Mouse (Mus musculus) liver, adult (tissue): ENCODE measurements around the gene Tnfsf11.

Source experiments
- GATA4 ChIP-seq: IDR thresholded peaks from 2 replicates; pipeline ENCODE4 v1.6.1; 2014; ENCODE audit warnings: mild to moderate bottlenecking, low read length; ENCODE audit not compliant: insufficient replicate concordance

The Tnfsf11 gene

DNA sequence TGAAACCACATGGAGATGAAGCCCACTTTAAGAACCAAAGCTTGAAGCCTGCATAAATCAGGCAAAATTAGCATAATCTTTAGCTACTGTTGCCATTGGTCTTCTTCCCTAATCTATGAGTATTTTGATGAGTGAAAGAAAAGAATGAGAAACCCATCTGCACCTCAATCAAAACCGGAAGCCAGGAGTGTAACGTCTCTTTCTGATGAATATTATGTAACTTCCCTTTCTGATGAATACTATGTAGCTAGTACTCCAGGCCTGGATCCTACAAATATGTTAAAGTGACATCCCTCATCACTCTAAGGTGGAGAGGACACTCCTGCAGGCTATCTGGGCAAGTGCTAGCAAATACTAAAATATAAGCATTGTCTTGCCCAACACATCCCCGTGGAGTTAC, 6.9 kb downstream of the Tnfsf11 start:
- no peak for TF ChIP-seq GATA4

DNA sequence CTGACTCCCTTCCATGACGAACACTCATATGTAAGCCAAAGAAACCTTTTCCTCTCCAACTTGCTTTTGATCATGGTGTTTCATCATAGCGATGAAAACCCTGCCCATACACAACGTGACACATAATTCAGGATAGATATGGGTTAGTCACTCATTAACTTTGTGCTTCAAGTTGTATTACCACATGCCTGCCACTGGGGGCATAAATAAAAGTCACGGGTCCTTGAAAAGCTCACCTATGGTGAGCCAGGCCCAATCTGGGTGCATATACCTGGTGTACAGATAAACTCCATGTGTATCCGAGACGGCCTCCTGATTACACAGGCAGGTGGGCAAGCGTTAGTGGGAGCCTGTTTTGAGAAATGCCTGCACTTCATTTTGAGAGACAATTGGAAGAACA, 15.2 kb downstream of the Tnfsf11 start:
- TF ChIP-seq GATA4 = no peak

DNA sequence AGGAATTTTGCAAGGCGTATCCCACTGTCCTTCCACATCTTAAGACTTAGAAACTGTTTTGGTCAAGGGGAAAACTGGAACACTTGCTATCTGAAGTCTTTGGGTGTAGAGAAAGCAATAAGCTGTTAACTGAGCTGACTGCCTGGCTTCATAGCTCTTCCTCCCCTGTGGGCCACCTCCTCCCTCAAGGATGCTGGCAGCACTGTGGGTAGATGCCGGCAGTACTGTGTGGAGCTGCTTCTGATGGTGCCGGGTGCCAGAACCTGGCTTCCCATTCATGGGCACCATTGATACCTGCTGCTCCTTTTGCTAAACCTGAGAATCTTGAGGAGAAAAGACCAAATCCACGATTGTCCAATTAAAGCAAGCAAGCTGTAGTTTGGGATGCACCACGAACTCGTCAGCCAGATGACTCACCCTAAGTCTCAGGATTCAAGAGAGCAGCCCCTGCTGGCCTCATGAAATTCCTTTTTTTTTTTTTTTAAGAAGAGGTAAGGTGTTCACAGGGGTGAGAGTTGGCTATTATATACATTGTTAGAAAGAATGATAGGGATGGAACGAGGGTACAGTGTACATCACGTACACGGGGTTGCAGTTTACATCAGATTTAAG, 17.8 kb downstream of the Tnfsf11 start:
- TF ChIP-seq GATA4 = no peak

DNA sequence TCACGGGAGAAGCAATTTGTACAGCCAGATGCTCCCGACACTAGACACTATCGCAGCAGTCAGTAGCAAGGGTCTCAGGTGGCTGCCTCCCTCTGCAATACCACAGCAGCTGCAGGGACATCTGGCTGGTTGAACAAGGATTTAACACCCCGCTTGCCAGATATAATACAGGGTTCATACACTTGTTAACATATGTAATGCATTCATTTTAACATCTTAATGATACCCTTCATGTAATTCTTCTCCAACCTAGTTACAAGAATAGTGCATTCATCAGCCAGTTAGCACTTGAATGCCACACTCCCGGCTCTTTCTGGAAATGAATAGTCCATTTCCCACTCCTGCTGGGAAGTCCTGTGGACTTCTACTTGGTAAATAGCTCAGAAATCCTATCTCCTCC, 18.9 kb downstream of the Tnfsf11 start:
- TF ChIP-seq GATA4 = no peak

DNA sequence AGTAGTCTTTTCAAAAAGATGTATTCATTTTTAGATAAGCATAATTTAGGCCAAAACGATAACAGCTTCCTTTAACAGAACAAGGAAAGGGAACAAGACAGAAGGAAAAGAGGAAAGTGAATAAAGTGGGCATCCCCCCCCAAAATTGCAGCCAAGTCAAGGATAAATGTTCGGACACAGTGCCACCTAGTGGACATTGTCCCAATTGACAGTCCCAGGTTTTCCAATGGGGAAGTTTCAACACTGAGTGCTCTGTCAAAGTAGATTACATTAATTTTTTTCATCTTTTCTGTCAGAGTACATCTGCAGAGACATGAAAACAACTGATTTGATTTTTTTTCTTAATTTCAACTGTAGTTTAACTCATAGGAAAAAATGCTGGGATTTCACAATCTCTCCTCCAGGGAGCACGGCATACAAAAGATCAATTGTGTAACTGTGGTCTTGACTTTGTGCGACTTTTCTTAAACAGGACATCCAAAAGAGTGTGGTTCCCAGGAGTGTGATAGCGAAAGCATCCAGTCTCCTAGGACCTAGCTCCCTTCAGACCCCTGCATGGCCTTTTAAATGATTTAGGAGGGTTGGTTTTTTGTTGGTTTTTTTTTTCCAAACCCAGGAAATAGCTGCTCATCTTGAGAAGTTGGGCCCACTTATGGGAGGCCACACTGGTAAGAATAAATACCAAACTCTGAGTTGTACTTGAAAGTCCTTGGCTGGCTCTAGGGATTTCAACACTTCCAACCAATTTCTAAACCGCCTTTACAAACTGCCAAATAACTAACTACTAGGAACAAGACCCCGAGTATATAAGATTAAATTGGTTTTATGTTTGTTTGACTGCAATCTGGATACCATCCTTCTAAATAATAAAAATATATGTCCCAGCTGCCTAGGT, 19.7 kb downstream of the Tnfsf11 start:
- TF ChIP-seq GATA4 = no peak

DNA sequence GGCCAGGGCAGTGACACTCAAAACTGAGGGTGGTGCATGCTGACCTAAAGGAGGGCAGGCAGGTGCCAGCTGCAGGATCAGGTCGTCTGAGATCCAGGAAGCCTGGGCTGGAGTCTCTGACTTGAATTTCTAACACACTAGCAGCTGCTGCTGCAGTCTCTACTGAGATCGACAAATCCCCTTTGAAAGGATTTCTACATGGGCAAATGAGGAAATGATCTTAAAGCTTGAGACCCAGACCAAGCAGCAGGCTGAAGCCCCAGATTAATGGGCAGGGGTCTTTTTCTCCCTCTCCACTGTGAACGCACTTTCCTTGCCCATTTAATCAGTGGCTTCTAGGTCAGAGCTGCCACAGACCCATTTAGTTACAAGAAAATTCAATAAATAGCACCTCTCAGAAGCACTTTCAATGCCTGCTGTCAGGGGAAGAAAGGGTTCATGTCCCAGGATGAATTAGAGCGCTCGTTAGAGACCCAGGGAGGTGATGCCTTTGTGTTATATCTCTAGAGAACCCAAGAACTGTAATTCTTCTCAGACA, 21.8 kb downstream of the Tnfsf11 start:
- no peak for TF ChIP-seq GATA4

DNA sequence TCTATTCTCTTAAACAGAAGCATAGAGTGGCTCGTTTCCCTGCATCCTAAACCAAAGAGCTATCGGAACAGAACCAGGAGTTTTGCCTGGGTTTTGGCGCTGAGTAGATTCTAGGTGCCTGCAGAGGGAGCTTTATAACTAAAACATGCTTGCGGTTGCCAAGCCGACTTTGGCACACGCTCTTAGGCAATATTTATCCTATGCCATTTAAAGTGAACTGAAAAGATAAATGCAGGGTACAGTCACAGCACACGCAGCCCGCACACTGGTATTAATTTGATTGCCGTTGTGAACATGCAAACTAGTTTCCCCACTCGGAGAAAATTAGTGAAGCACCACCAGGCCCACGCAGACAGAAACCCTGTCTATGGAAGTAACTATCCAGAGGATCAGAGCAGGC, 25.4 kb downstream of the Tnfsf11 start:
- no peak for TF ChIP-seq GATA4

DNA sequence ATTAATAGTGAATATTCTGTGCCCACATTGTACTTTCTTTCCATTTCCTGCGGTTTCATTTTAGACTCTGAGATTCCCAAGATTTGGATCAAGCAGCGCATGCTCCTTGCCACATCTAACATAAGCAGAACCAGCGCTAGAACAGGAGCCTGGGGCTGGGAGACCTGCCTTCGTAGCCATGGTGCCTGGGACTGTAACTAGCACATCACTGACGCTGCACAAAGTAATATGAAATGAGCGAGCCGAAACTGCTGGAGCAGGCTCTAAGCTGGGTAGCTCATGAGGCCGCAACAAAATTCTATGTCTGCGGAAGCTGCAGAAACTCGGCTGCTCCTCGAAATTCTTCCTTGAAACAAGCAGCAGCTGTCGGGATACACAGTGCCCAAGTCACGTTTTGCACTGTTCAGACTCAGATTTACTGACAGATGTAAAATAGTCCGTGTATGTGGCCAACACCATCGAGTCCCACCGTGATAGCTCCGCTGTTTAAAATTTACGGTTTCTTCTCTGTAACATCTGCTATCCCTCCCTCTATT, 31.4 kb downstream of the Tnfsf11 start:
- no peak for TF ChIP-seq GATA4

DNA sequence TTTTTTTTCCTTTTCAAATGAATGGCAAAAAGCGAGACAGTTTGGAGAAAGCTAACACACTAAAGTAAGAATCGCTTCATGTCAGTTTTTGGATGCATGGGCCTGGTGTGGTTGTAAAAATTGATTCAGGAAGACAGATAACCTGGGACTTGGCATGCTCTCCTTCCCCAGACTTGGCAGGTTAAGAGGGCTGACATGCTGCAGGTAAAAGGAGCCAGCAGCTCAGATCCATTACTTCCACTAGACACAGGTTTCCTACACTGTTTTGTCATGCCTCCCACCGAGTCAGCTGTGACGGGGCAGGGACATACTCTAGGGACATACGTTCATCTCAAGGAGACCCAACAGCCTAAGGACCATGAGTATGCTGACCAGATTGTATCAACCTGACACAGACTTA, 33.0 kb downstream of the Tnfsf11 start:
- TF ChIP-seq GATA4 = no peak

DNA sequence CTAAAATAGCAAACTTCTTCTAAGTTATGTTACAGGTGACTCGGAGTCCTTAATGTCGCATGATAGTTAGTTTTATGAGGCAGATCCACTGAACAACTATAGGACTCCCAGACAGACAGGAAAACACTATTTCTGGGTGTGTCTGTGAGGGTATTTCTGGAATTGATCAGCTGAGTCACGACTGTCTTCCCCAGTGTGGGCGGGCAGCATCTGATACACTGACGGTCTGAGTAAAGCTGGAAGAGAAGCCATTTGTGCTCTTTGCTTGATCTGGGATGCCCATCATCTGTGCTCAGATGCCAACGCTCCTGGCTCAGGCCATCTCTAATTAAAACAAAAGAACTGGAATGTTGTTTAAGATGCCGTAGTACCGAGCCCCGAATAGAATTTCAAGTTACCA, 33.7 kb downstream of the Tnfsf11 start:
- TF ChIP-seq GATA4 = no peak

DNA sequence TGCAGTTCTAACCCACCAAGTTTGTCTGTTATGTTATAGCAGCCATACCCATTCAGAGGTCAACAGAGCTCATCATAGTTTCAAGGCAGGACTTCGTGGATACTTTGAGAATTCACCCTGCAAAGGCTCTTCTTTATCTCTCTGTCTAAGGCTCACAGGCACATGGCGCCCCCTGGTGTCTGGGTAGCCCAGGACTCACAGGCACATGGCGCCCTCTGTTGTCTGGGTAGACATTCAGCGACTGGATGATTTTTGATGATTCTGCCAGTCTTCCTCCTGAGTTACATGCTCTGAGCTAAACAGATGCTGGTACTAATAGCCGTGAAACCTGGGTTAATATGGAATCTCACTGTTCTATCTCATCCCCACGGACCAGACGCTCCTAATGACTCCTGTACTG, 34.3 kb downstream of the Tnfsf11 start:
- TF ChIP-seq GATA4 = no peak

DNA sequence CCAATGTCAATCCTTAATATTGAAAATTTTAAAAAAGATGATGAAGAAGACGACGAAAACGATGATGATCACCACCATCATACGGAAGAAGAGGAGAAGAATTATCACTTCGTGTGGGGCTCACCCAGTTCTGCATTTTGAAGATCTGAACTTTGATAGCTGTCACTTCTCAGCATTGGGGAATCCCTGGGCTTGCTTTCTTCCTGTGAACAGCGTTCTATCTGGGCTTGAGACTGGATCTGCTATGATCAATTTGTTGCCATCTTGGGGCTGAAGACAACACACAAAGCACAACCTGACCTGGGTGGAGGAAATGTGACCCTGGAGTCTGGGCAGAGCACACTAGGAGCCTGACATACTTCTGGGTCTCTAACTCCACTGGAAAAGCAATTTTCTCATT, 43.0 kb downstream of the Tnfsf11 start:
- no peak for TF ChIP-seq GATA4

DNA sequence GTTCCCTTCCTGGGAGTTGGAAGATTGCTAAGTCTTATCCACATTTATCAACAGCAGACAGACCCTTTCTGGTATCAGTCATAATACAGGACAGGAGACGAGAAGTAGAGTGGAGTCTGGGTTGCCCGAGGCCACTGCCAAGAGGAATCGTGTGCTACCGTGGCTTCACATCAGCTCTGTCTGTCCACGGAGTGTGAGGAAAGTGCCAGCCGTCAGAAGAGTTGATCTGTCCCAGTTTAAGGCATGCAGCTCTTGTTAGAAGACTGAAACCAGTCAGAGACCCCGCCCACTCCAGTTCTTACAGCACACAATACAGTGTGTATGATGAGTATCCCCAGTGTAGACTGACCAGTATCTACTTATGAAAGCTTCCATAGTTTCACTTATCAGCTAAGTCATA, 45.2 kb downstream of the Tnfsf11 start:
- no peak for TF ChIP-seq GATA4

DNA sequence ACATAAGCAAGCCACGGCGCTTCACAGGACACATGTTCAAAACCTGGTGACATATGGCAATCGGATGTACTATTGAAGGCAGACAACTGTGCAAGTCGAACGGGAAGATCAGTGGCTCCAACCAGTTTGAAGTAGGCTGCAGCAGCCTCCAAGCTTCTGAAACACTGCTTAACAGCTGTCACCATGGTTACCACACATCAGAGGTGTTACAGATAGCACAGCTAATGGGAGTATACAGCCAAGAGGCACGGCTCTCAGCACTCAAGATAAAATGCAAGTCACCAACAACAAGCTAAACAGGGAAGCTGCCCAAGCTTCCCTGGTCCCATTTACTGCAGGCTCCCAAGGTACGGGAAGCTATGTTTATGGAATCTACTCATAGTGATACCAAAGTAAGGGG, 46.6 kb downstream of the Tnfsf11 start:
- no peak for TF ChIP-seq GATA4

DNA sequence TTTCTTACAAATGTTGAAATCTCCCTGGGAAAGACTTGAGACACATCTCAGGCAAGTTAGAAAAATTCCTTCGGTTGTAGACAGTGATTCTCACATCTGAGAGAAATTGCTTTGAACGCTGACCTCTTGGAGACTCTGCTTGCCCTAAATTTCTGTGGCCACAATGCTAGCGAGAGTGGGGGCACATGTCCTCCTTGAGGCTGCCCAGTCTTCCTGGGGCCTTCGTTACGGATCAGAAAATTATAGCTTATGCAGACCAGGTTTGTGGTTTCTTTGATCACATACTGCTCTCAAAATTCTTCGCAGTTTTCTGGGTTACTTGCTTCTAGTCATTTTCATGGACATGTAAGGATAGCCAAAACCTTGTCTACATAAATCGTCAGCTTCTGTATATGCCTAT, 53.8 kb downstream of the Tnfsf11 start:
- TF ChIP-seq GATA4 = no peak

DNA sequence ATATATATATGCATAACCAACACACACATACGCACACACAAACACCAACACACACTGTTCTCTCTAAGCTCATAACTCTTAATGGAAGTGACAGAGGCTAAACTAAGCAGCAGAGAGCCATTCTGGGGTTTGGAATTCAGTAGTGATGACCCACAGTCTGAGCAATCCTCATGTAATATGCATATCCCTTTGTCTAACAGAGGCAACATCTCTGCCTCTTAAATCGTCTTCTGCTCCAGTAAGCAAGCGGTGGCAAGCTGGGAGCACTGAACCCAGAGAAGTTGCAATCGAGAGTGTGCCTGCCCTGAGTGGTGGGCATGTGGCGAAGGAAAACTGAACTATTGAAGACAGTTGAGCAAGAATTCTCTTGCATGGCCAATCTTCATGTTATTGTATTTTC, 61.2 kb downstream of the Tnfsf11 start:
- TF ChIP-seq GATA4 = no peak
